Mouse (Mus musculus) urinary bladder, postnatal 14 days (tissue): ENCODE results near the gene Gm10100.
"Not testable (repeated sequence)": the region's sequence is repeated elsewhere in the genome, so short reads cannot be mapped to it uniquely, and the experiment has no call there.

Source experiments
- DNase-seq: peaks from one replicate; pipeline ENCODE4 v3.0.0; 2021; ENCODE audit warnings: low spot score

The Gm10100 gene

DNA sequence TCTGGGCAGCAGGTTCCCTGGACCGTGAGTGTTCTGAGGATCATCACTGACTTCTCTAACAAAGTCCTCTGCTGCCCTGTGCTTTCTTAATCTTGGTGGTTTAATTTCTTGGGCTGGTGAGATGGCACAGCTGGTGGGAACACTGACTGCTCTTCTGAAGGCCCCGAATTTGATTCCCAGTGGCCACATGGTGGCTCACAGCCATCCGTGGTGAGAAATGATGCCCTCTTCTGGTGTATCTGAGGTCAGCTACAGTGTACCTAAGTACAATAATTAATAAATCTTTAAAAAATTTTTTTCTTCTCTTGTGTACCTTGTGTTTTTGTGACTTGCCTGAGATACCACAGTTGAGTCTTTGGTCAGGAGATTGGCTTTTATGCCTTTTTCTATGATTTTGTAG, 26.0 kb downstream of the Gm10100 start:
- DNase-seq: not testable (repeated sequence)

DNA sequence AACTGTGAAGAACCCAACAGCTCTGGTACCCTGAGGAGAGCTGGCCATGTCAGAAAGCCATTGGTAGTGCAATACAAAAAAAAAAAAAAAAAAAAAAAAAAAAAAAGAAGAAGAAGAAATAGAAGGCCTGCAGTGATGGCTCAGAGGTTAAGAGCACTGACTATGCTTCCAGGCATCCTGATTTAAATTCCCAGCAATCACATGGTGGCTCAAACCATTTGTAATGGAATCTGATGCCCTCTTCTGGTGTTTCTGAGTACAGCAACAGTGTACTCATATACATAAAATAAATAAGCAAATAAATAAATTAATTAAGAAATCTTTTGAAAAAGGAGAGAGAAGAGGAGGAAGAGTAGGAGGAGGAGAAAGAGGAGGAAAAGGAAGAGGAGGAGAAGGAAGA, 27.2 kb downstream of the Gm10100 start:
- no peak for DNase-seq

DNA sequence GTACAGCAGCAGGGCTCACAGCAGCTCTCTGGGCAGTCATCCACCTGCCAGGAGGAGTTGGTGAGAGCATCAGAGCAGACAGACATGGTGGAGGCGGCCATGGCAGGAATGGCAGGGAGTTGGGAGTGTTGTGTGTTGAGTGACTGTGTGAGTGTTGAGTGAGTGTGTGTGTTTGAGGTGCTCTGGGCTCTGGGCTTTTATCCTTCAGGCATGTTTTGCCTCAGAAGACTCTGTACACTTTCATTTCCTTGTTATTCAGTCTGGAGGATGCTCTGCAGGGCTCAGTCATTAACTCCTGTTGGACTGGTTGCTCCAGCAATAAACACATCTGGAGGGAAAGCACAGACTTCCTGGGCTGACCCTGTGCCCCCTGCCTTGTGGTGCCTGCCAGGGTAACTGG, 33.3 kb downstream of the Gm10100 start, which contains the start of gene Gm3233:
Gene Gm3233, minus strand, starts transcription at position 101 of the 400 bp plus-strand sequence.
- not testable (repeated sequence) for DNase-seq

DNA sequence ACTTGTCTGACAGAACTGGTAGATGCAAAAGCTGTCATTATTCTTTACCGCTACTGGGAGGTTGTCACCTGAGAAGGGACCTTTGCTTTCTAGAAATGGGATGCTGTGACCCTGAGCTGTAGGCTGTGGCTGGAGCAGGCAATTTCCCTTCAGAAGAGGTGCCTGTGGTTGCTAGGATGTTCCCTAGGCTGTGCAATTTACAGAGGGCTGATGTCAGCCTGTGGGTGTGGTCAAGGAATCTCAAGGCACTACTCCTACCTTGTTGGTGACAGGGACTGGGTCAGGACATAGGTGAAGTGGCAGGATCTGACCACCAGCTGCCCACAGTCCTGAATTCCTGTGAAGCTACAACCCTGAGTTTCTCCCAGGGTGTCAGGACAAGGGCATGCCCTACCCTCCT, 43.4 kb downstream of the Gm10100 start:
- no peak for DNase-seq

DNA sequence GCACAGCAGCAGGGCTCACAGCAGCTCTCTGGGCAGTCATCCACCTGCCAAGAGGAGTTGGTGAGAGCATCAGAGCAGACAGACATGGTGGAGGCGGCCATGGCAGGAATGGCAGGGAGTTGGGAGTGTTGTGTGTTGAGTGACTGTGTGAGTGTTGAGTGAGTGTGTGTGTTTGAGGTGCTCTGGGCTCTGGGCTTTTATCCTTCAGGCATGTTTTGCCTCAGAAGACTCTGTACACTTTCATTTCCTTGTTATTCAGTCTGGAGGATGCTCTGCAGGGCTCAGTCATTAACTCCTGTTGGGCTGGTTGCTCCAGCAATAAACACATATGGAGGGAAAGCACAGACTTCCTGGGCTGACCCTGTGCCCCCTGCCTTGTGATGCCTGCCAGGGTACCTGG, 44.9 kb downstream of the Gm10100 start, which contains the start of gene Gm3238:
Gene Gm3238, minus strand, starts transcription at position 101 of the 400 bp plus-strand sequence.
- DNase-seq: not testable (repeated sequence)

DNA sequence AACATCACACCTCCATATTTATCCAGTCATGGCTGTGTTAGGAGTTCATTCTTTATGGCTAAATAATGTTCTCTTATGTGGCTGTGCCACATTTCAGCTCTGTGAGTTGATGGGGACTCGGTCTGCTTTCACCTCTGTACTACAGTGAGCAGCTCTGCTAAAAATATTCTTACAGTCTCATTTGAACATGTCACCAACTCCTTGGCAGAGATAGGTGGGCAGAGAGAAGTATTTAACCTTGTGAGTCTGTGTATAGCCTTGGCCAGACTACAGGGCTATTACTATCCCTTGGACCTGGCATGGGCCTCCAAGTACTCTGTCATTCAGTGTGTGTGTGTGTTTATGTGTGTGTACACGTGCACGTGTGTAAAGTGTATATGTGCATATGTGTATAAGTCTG, 45.9 kb downstream of the Gm10100 start:
- not testable (repeated sequence) for DNase-seq
